ENCODE assay signal across 8 mouse cellular contexts in the genomic region with DNA sequence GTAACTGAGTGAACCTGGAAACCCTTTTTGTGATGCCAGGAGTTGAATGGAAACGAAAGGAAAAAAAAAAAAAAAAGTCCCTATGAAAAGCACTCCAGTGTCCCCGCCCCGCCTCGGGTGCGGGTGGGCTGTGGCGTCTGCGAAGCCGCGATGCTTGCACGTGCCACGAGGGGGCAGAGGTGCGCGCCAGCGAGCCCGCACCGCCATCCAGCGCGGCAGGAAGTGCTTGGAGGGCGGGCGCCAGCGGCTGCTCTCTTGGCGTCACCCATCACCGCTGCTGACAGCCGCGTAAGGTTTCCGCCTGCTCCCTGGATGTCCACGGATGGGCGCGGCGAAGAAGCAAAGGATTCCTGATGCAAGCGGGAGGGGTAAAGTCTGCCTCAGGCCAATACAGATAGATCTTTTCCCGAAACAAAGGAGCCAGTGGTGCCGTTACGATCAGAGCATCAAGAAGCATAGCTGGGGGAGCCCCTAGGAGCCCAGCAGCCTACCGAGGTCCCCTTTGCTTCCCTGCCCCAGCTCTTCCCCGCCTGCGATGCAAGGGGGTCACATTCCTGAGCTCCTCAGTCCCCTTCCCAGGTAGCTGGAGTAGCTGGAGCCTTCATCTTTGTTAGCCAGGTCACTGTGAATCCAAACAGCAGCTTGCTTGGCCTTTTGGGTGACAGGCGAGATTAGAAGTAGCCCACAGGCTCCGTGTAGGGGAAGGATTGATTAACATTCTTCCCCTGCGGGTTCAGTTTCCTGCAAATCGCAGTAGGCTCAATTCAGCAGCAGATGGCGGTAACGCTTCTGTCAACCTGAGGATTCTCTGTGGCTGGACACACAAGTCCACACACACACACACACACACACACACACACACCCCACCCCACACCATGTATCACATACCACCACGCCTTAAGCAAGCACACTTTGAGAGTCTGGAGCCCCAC.
DNase-seq lines count a peak whose midpoint lies in the region; ATAC-seq and TF ChIP-seq lines count a peak whose summit lies in the region.

No protein-coding gene starts in this region.

- no peak for TF ChIP-seq EP300 in CH12.LX (IDR thresholded peaks at IDR 0.05; ENCODE audit: low read length)
- TF ChIP-seq EP300 in liver, postnatal 0 days (IDR thresholded peaks at IDR 0.05; ENCODE audit: low read depth) = no peak

- H3K4me1 ChIP-seq in CH12.LX (ENCODE audit: control insufficient read depth in 1 of 2, insufficient read depth in 2 of 2) = peaks cover 0 to 10% of the 10 kb centered on the region in 2 experiments; a peak in 1 of 4 replicates
- no peaks in the 10 kb centered on the region for H3K4me1 ChIP-seq in forebrain, embryonic 14.5 days (ENCODE audit: control insufficient read depth, insufficient read depth, low read length)
- H3K4me1 ChIP-seq in liver, postnatal 0 days (ENCODE audit: insufficient read depth) = no peaks in the 10 kb centered on the region; the same call in 1 of the 2 replicates
- peaks cover 23% of the 10 kb centered on the region for H3K4me1 ChIP-seq in neural tube, embryonic 15.5 days

- WGBS in forebrain, embryonic 14.5 days = 1% methylated on average over 44 of the region's 44 CpGs
- 2% methylated on average over 40 of the region's 44 CpGs for WGBS in liver, postnatal 0 days (ENCODE audit: insufficient replicate concordance)
- WGBS in neural tube, embryonic 15.5 days = under 1% methylated on average over 44 of the region's 44 CpGs

- no peaks in the 10 kb centered on the region for H3K36me3 ChIP-seq in CH12.LX (replicated peaks in 1 of 2; ENCODE audit: control insufficient read depth in 1 of 2, insufficient read depth in 1 of 2, low read length in 1 of 2)
- H3K36me3 ChIP-seq in forebrain, embryonic 14.5 days (ENCODE audit: control insufficient read depth, insufficient read depth, low read length) = no peaks in the 10 kb centered on the region
- H3K36me3 ChIP-seq in liver, postnatal 0 days (replicated peaks; ENCODE audit: insufficient read depth, low read length) = no peaks in the 10 kb centered on the region
- H3K36me3 ChIP-seq in neural tube, embryonic 15.5 days = no peaks in the 10 kb centered on the region

- no peaks in the 10 kb centered on the region for H3K27me3 ChIP-seq in CH12.LX (replicated peaks)
- no peaks in the 10 kb centered on the region for H3K27me3 ChIP-seq in forebrain, embryonic 14.5 days (replicated peaks; ENCODE audit: control insufficient read depth, insufficient read depth, low read length)
- H3K27me3 ChIP-seq in liver, postnatal 0 days (ENCODE audit: insufficient read depth, low read length) = 0 out of 2 replicates have a peak, but pooled peaks cover 3% of the 10 kb centered on the region
- no peaks in the 10 kb centered on the region for H3K27me3 ChIP-seq in neural tube, embryonic 15.5 days (replicated peaks)

- in situ Hi-C loops in CH12.LX (cut with MboI; ENCODE audit: low pct_ligation_motif_present, low pct_unique_long_range_greater_than_20kb, low sequenced_read_pairs) = loop anchor here (25.0 kb wide), 1 partner anchor 597 kb away; no protein-coding TSS in a partner anchor

- no peaks in the 10 kb centered on the region for H3K9me3 ChIP-seq in CH12.LX (replicated peaks; ENCODE audit: low read length)
- H3K9me3 ChIP-seq in forebrain, embryonic 14.5 days (replicated peaks; ENCODE audit: control insufficient read depth, low read length) = no peaks in the 10 kb centered on the region
- H3K9me3 ChIP-seq in liver, postnatal 0 days (ENCODE audit: low read length) = no peaks in the 10 kb centered on the region
- H3K9me3 ChIP-seq in neural tube, embryonic 15.5 days (replicated peaks) = no peaks in the 10 kb centered on the region

- DNase-seq in CH12.LX (ENCODE audit: extremely low read depth) = peak; percentile 48
- DNase-seq in cerebellum, adult 11 months = peak; percentile 83
- peak; percentile 95 for DNase-seq in forebrain, embryonic 14.5 days (ENCODE audit: low spot score)
- DNase-seq in heart, postnatal 14 days = peak; percentile 93 to 95
- peak; percentile 84 for DNase-seq in layer of hippocampus, adult 11-12 months (ENCODE audit: low spot score)
- peak; percentile 80 for DNase-seq in liver, postnatal 0 days
- DNase-seq in testis, postnatal 10 days (ENCODE audit: low spot score) = peak; percentile 93

- peak overlapping the region in 1 of 3 experiments; percentile 47 for H3K4me3 ChIP-seq in CH12.LX (replicated peaks in 1 of 3; ENCODE audit: low read depth in 2 of 3, low read length in 2 of 3, poor library complexity in 1 of 3)
- H3K4me3 ChIP-seq in forebrain, embryonic 14.5 days (ENCODE audit: low read depth, low read length) = peak overlapping the region; percentile 48
- H3K4me3 ChIP-seq in liver, postnatal 0 days (ENCODE audit: low read depth, low read length) = peak overlapping the region; percentile 43
- H3K4me3 ChIP-seq in neural tube, embryonic 15.5 days (replicated peaks) = peak overlapping the region; percentile 52

- no peaks in the 10 kb centered on the region for H3K79me2 ChIP-seq in CH12.LX (replicated peaks; ENCODE audit: control insufficient read depth, extremely low read depth, insufficient read depth, poor library complexity, severe bottlenecking)

- intact Hi-C loops in heart, postnatal 14 days (cut with DNase I) = loop anchor here (2.0 kb wide), 1 partner anchor 592 kb away; no protein-coding TSS in a partner anchor

- TF ChIP-seq POLR2A in CH12.LX (IDR thresholded peaks at IDR 0.05; ENCODE audit: low read depth, low read length) = no peak

- H3K27ac ChIP-seq in CH12.LX (ENCODE audit: insufficient read depth, low read depth) = no peak overlapping the region
- H3K27ac ChIP-seq in forebrain, embryonic 14.5 days (ENCODE audit: low read depth, low read length) = peak overlapping the region; percentile 99
- H3K27ac ChIP-seq in liver, postnatal 0 days (ENCODE audit: low read depth) = peak overlapping the region; percentile 58
- peak overlapping the region; percentile 100 for H3K27ac ChIP-seq in neural tube, embryonic 15.5 days (replicated peaks)

- H3K9ac ChIP-seq in CH12.LX (ENCODE audit: insufficient read depth, low read depth) = no peak overlapping the region
- peak overlapping the region; percentile 88 for H3K9ac ChIP-seq in forebrain, embryonic 14.5 days (ENCODE audit: low read length)
- peak overlapping the region; percentile 52; the same call in 1 of the 2 replicates for H3K9ac ChIP-seq in liver, postnatal 0 days (replicated peaks)
- H3K9ac ChIP-seq in neural tube, embryonic 15.5 days (replicated peaks) = peak overlapping the region; percentile 84

- TF ChIP-seq RAD21 in CH12.LX (IDR thresholded peaks at IDR 0.05; ENCODE audit: low read depth, low read length) = peak; percentile 23

- ATAC-seq in forebrain, embryonic 14.5 days = peak; percentile 95
- peak; percentile 91 for ATAC-seq in liver, postnatal 0 days
- peak; percentile 96 for ATAC-seq in neural tube, embryonic 15.5 days (ENCODE audit: low FRiP score)

- TF ChIP-seq CTCF in CH12.LX (conservative IDR thresholded peaks at IDR 0.05 in 1 of 2, IDR thresholded peaks at IDR 0.05 in 1 of 2; ENCODE audit: low read depth in 2 of 2, low read length in 2 of 2) = peak in 1 of 2 experiments; percentile 37; a peak in 2 of 4 replicates
- TF ChIP-seq CTCF in liver, postnatal 0 days (IDR thresholded peaks at IDR 0.05; ENCODE audit: low read depth) = peak; percentile 77

- no peak overlapping the region for H3K4me2 ChIP-seq in CH12.LX (ENCODE audit: insufficient read depth, low read depth, poor library complexity, severe bottlenecking)
- H3K4me2 ChIP-seq in forebrain, embryonic 14.5 days (ENCODE audit: low read length) = peak overlapping the region; percentile 83
- H3K4me2 ChIP-seq in liver, postnatal 0 days (ENCODE audit: low read depth, low read length) = peak overlapping the region; percentile 77
- peak overlapping the region; percentile 91 for H3K4me2 ChIP-seq in neural tube, embryonic 15.5 days

- dilution Hi-C loops in CH12.LX (cut with MboI; ENCODE audit: extremely low pct_ligation_motif_present, extremely low pct_unique_long_range_greater_than_20kb, low sequenced_read_pairs) = no loop called here

TF ChIP-seq in CH12.LX, 34 proteins besides CTCF, POLR2A, EP300 and RAD21:
- TF ChIP-seq USF2 (conservative IDR thresholded peaks at IDR 0.05; ENCODE audit: low read depth, low read length) (no peak), ZNF384 (IDR thresholded peaks at IDR 0.05; ENCODE audit: low read depth, low read length) (0 out of 2 replicates have a peak, but pooled peaks have one; percentile 22), JUN (IDR thresholded peaks at IDR 0.05; ENCODE audit: insufficient read depth, low read depth, low read length) (no peak), JUND (conservative IDR thresholded peaks at IDR 0.05; ENCODE audit: low read depth, low read length) (no peak), MAZ (IDR thresholded peaks at IDR 0.05; ENCODE audit: low read depth, low read length) (no peak), MAX (IDR thresholded peaks at IDR 0.05; ENCODE audit: low read length) (no peak), MEF2A (IDR thresholded peaks at IDR 0.05; ENCODE audit: borderline replicate concordance, low read depth, low read length) (no peak), SIN3A (IDR thresholded peaks at IDR 0.05; ENCODE audit: low read length) (no peak), POLR2AphosphoS2 (IDR thresholded peaks at IDR 0.05; ENCODE audit: low read depth, low read length) (no peak), BHLHE40 (IDR thresholded peaks at IDR 0.05; ENCODE audit: low read depth, low read length) (peak; percentile 43; the same call in 1 of the 2 replicates)
TF ChIP-seq in CH12.LX: peak in this region for 2.
